Mouse (Mus musculus): ENCODE measurements at regions not wholly inside any gene's neighbourhood (a gene's known extent, or its start where the extent isn't known, plus 50 kb on each side); places are given as distances from the start of the nearest gene placed in this dataset.

- Histone ChIP-seq H3K27ac (replicated peaks; ENCODE audit: low read depth, low read length) (no peak overlapping the region), H3K4me1 (ENCODE audit: control insufficient read depth, insufficient read depth, insufficient read length, low read length) (peaks cover 12% of the 10 kb centered on the region; the same call in 1 of the 2 replicates), H3K4me3 (ENCODE audit: insufficient read depth, low read depth, low read length) (no peak overlapping the region)
Observed at GRCm38 (mm10) chr6:117566786-117567185, 274.2 kb upstream of the Zfp637 start.

GRCm38 (mm10) chr6:117567691-117568090 is 273.3 kb upstream of the Zfp637 start:
- no peak overlapping the region for H3K4me3 ChIP-seq (ENCODE audit: insufficient read depth, low read depth, low read length)
- no peak overlapping the region for H3K27ac ChIP-seq (replicated peaks; ENCODE audit: low read depth, low read length)
- peaks cover 16% of the 10 kb centered on the region; the same call in 1 of the 2 replicates for H3K4me1 ChIP-seq (ENCODE audit: control insufficient read depth, insufficient read depth, insufficient read length, low read length)

- H3K27ac ChIP-seq (replicated peaks; ENCODE audit: low read depth, low read length): no peak overlapping the region; the same call in 1 of the 2 replicates
Observed at GRCm38 (mm10) chr6:117569576-117570326, 271.2 kb upstream of the Zfp637 start.

GRCm38 (mm10) chr6:117570346-117570745 is 270.6 kb upstream of the Zfp637 start:
- Histone ChIP-seq H3K27ac (replicated peaks; ENCODE audit: low read depth, low read length) (no peak overlapping the region), H3K4me1 (ENCODE audit: control insufficient read depth, insufficient read depth, insufficient read length, low read length) (peaks cover 19% of the 10 kb centered on the region; the same call in 1 of the 2 replicates), H3K4me3 (ENCODE audit: insufficient read depth, low read depth, low read length) (no peak overlapping the region)

More at GRCm38 (mm10) chr6:117569576-117570326, 271.2 kb upstream of the Zfp637 start:
- Histone ChIP-seq H3K4me1 (ENCODE audit: control insufficient read depth, insufficient read depth, insufficient read length, low read length) (peaks cover 19% of the 10 kb centered on the region; the same call in 1 of the 2 replicates), H3K4me3 (ENCODE audit: insufficient read depth, low read depth, low read length) (no peak overlapping the region)

- Histone ChIP-seq H3K4me3 (ENCODE audit: insufficient read depth, low read depth, low read length) (no peak overlapping the region), H3K4me1 (ENCODE audit: control insufficient read depth, insufficient read depth, insufficient read length, low read length) (peaks cover 19% of the 10 kb centered on the region; the same call in 1 of the 2 replicates), H3K27ac (replicated peaks; ENCODE audit: low read depth, low read length) (no peak overlapping the region)
Observed at GRCm38 (mm10) chr6:117570791-117571190, 270.2 kb upstream of the Zfp637 start.

GRCm38 (mm10) chr6:117572006-117572405 is 269.0 kb upstream of the Zfp637 start:
- peaks cover 15% of the 10 kb centered on the region; the same call in 1 of the 2 replicates for H3K4me1 ChIP-seq (ENCODE audit: control insufficient read depth, insufficient read depth, insufficient read length, low read length)
- no peak overlapping the region for H3K4me3 ChIP-seq (ENCODE audit: insufficient read depth, low read depth, low read length)
- H3K27ac ChIP-seq (replicated peaks; ENCODE audit: low read depth, low read length): no peak overlapping the region

- H3K4me3 ChIP-seq (ENCODE audit: insufficient read depth, low read depth, low read length): no peak overlapping the region
- no peak overlapping the region for H3K27ac ChIP-seq (replicated peaks; ENCODE audit: low read depth, low read length)
- H3K4me1 ChIP-seq (ENCODE audit: control insufficient read depth, insufficient read depth, insufficient read length, low read length): peaks cover 15% of the 10 kb centered on the region; the same call in 1 of the 2 replicates
Observed at GRCm38 (mm10) chr6:117573371-117573770, 267.6 kb upstream of the Zfp637 start.

- no peak overlapping the region for H3K4me3 ChIP-seq (ENCODE audit: insufficient read depth, low read depth, low read length)
- peaks cover 15% of the 10 kb centered on the region; the same call in 1 of the 2 replicates for H3K4me1 ChIP-seq (ENCODE audit: control insufficient read depth, insufficient read depth, insufficient read length, low read length)
- no peak overlapping the region for H3K27ac ChIP-seq (replicated peaks; ENCODE audit: low read depth, low read length)
Observed at GRCm38 (mm10) chr6:117574146-117574545, 266.8 kb upstream of the Zfp637 start.

- H3K4me3 ChIP-seq (ENCODE audit: insufficient read depth, low read depth, low read length): no peak overlapping the region
- peaks cover 15% of the 10 kb centered on the region; the same call in 1 of the 2 replicates for H3K4me1 ChIP-seq (ENCODE audit: control insufficient read depth, insufficient read depth, insufficient read length, low read length)
Observed at GRCm38 (mm10) chr6:117575057-117575456, 265.9 kb upstream of the Zfp637 start.

GRCm38 (mm10) chr6:117576021-117576420 is 265.0 kb upstream of the Zfp637 start:
- Histone ChIP-seq H3K4me3 (ENCODE audit: insufficient read depth, low read depth, low read length) (no peak overlapping the region), H3K4me1 (ENCODE audit: control insufficient read depth, insufficient read depth, insufficient read length, low read length) (peaks cover 11% of the 10 kb centered on the region; the same call in 1 of the 2 replicates), H3K27ac (replicated peaks; ENCODE audit: low read depth, low read length) (no peak overlapping the region)

More at GRCm38 (mm10) chr6:117575057-117575456, 265.9 kb upstream of the Zfp637 start:
- H3K27ac ChIP-seq (replicated peaks; ENCODE audit: low read depth, low read length): no peak overlapping the region

- no peak overlapping the region for H3K27ac ChIP-seq (replicated peaks; ENCODE audit: low read depth, low read length)
- no peak overlapping the region for H3K4me3 ChIP-seq (ENCODE audit: insufficient read depth, low read depth, low read length)
- peaks cover 13% of the 10 kb centered on the region for H3K4me1 ChIP-seq (ENCODE audit: control insufficient read depth, insufficient read depth, insufficient read length, low read length)
Observed at GRCm38 (mm10) chr6:117577539-117578521, 263.1 kb upstream of the Zfp637 start.

- Histone ChIP-seq H3K4me1 (ENCODE audit: control insufficient read depth, insufficient read depth, insufficient read length, low read length) (peaks cover 21% of the 10 kb centered on the region), H3K27ac (replicated peaks; ENCODE audit: low read depth, low read length) (no peak overlapping the region), H3K4me3 (ENCODE audit: insufficient read depth, low read depth, low read length) (no peak overlapping the region)
Observed at GRCm38 (mm10) chr6:117580951-117581350, 260.0 kb upstream of the Zfp637 start.

- Histone ChIP-seq H3K27ac (replicated peaks; ENCODE audit: low read depth, low read length) (peak overlapping the region; percentile 73), H3K4me1 (ENCODE audit: control insufficient read depth, insufficient read depth, insufficient read length, low read length) (peaks cover 21% of the 10 kb centered on the region), H3K4me3 (ENCODE audit: insufficient read depth, low read depth, low read length) (no peak overlapping the region)
Observed at GRCm38 (mm10) chr6:117583121-117583520, 257.9 kb upstream of the Zfp637 start.

GRCm38 (mm10) chr6:117584563-117584962 is 256.4 kb upstream of the Zfp637 start:
- Histone ChIP-seq H3K4me1 (ENCODE audit: control insufficient read depth, insufficient read depth, insufficient read length, low read length) (peaks cover 21% of the 10 kb centered on the region), H3K4me3 (ENCODE audit: insufficient read depth, low read depth, low read length) (no peak overlapping the region), H3K27ac (replicated peaks; ENCODE audit: low read depth, low read length) (no peak overlapping the region)

Measured in brown adipose tissue, adult 24 weeks (tissue).